Mouse (Mus musculus): ENCODE measurements at regions not wholly inside any gene's neighbourhood (a gene's known extent, or its start where the extent isn't known, plus 50 kb on each side); places are given as distances from the start of the nearest gene placed in this dataset.
"Not testable (repeated sequence)": the region's sequence is repeated elsewhere in the genome, so short reads cannot be mapped to it uniquely, and the experiment has no call there.

DNA sequence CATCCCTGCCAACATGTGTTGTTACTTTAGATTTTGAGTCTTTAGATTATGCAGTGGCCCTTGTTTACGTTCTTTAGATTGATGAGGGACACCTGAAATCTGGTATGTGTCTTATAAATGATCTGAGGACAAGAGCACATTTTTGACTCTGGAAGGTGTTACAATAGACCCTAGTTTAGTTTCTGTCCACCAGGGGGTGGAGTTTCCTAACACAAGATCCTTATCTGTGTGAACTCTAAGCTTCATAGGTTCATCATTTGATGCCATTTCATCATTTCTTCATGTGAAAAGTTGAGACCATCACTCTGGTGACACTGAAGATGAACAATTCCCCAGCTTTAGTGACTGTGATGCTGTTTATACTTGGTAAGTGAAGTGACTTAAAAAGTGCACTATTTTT is 229.4 kb upstream of the Olfr1507 start:
- TF ChIP-seq POLR2A (IDR thresholded peaks at IDR 0.05; ENCODE audit: insufficient read depth, low read length); CTCF (IDR thresholded peaks at IDR 0.05; ENCODE audit: low read depth, low read length); EP300 (IDR thresholded peaks at IDR 0.05; ENCODE audit: insufficient read depth, low read depth, low read length): not testable (repeated sequence)
